Mouse (Mus musculus): ENCODE data around the gene Gm4858.

DNA sequence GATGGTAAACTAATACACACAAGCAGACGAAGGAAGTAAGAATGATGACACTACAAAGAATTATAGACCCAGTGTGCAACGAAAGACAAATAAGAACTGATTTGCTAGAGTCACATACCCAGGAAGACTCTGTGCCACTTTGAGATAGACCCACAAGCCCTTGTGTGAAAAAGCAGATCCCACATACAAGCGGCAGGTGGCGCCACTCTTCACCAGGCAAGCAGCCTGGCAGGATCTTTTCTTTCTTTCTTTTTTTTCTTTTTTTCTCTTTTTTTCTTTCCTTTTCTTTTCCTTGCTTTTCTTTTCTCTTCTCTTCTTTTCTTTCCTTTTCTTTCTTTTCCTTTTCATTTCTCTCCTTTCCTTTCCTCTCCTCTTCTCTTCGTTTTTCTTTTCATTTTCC lies 43.0 kb downstream of the Gm4858 start:
- TF ChIP-seq CTCF (conservative IDR thresholded peaks at IDR 0.05; ENCODE audit: low read length) (peak; percentile 62), NANOG (IDR thresholded peaks at IDR 0.05; ENCODE audit: borderline replicate concordance, low read length) (no peak), POU5F1 (IDR thresholded peaks at IDR 0.05; ENCODE audit: borderline replicate concordance, low read length) (no peak)
